Mouse (Mus musculus) C2C12 (cell line): ENCODE measurements around the gene Serpina3i. TPM values are rescaled to one million over a fixed set of nuclear protein-coding genes. Genes with fewer than 3 reads are reported as not detected.

Experiments used
- H3K27me3 ChIP-seq: one replicate; pipeline ENCODE4 v1.6.1; 2011; ENCODE audit not compliant: control insufficient read depth, insufficient read depth, insufficient read length
- H3K36me3 ChIP-seq: one replicate; pipeline ENCODE4 v1.6.1; 2011; ENCODE audit not compliant: control insufficient read depth, insufficient read depth
- H3K4me3 ChIP-seq: one replicate; pipeline ENCODE4 v1.5.1; 2011; ENCODE audit warnings: mild to moderate bottlenecking, control low read depth; ENCODE audit not compliant: poor library complexity, insufficient read depth, severe bottlenecking
- H3K79me2 ChIP-seq: one replicate; pipeline ENCODE4 v1.6.1; 2011; ENCODE audit not compliant: control insufficient read depth, insufficient read depth
- H3K79me3 ChIP-seq: one replicate; pipeline ENCODE4 v1.6.1; 2011; ENCODE audit warnings: low read depth, control low read depth
- H3ac ChIP-seq: one replicate; pipeline ENCODE3; 2011; ENCODE audit warnings: low read depth; ENCODE audit not compliant: control insufficient read depth, insufficient read length
- CEBPB ChIP-seq: IDR thresholded peaks from one replicate; pipeline ENCODE4 v1.6.1; 2011; ENCODE audit warnings: low read depth, mild to moderate bottlenecking, control low read depth, moderate library complexity
- CTCF ChIP-seq: IDR thresholded peaks from one replicate; pipeline ENCODE4 v1.5.1; 2011; ENCODE audit not compliant: control insufficient read depth, insufficient read depth, insufficient read length
- FOSL1 ChIP-seq: IDR thresholded peaks from one replicate; pipeline ENCODE4 v1.8.0; 2011; ENCODE audit warnings: mild to moderate bottlenecking, low read length; ENCODE audit not compliant: poor library complexity, insufficient read depth, severe bottlenecking
- MAX ChIP-seq: IDR thresholded peaks from one replicate; pipeline ENCODE4 v1.6.1; 2011; ENCODE audit warnings: mild to moderate bottlenecking, control low read depth
- MYOD1 ChIP-seq: IDR thresholded peaks from one replicate; pipeline ENCODE4 v1.6.1; 2011; ENCODE audit warnings: low read depth; ENCODE audit not compliant: control insufficient read depth, insufficient read length
- MYOG ChIP-seq: IDR thresholded peaks from one replicate; pipeline ENCODE4 v1.6.1; 2011; ENCODE audit not compliant: control insufficient read depth, insufficient read length; ENCODE audit errors: extremely low read depth
- USF1 ChIP-seq: IDR thresholded peaks from one replicate; pipeline ENCODE4 v1.6.1; 2011; ENCODE audit warnings: low read depth, mild to moderate bottlenecking, control low read depth, moderate library complexity
- long read RNA-seq, 2 experiments: library from polyadenylated mRNA; unstranded; transcript quantifications; one replicate each; pipeline ENCODE4 v2.0.0; 2019 to 2020
- polyA plus RNA-seq: library from polyadenylated mRNA; unstranded; fragments of >200 nt; fragmentation: generic; extraction: Trizol; gene quantifications from one replicate; pipeline ENCODE4 v1.2.1, GENCODE M21; 2012; ENCODE audit warnings: missing spikeins

Serpina3i gene
- polyA plus RNA-seq: not detected
- long read RNA-seq, experiment 1: 0 reads
- long read RNA-seq, experiment 2: 0 reads

- Histone ChIP-seq H3K79me2 (no peaks in the 10 kb centered on the region), H3K27me3 (no peaks in the 10 kb centered on the region), H3K4me3 (no peak within 1 kb of the TSS), H3K79me3 (no peaks in the 10 kb centered on the region), H3K36me3 (no peaks in the 10 kb centered on the region), H3ac (no peak within 1 kb of the TSS)
- no peak for TF ChIP-seq CEBPB
- TF ChIP-seq MYOG: no peak
- no peak for TF ChIP-seq FOSL1
- no peak for TF ChIP-seq MAX
- no peak for TF ChIP-seq MYOD1
These were observed at the start of gene Serpina3i for GRCm38 (mm10) chr12:104262863-104263262. Gene Serpina3i (plus strand): TSS chr12:104263122.

- TF ChIP-seq CEBPB (no peak), FOSL1 (no peak), MYOG (no peak), MYOD1 (no peak), MAX (no peak), USF1 (no peak), CTCF (no peak)
- Histone ChIP-seq H3K79me3 (no peaks in the 10 kb centered on the region), H3K27me3 (no peaks in the 10 kb centered on the region), H3K79me2 (no peaks in the 10 kb centered on the region), H3K4me3 (no peak overlapping the region), H3K36me3 (no peaks in the 10 kb centered on the region), H3ac (no peak overlapping the region)
These were observed 49.1 kb upstream of the Serpina3i start for GRCm38 (mm10) chr12:104213689-104214444.

- no peaks in the 10 kb centered on the region for H3K36me3 ChIP-seq
- H3K79me2 ChIP-seq: no peaks in the 10 kb centered on the region
- no peak within 1 kb of the TSS for H3K4me3 ChIP-seq
- H3K27me3 ChIP-seq: no peaks in the 10 kb centered on the region
- no peak within 1 kb of the TSS for H3ac ChIP-seq
- H3K79me3 ChIP-seq: no peaks in the 10 kb centered on the region
- TF ChIP-seq USF1: no peak
- no peak for TF ChIP-seq MAX
- no peak for TF ChIP-seq MYOG
- no peak for TF ChIP-seq MYOD1
- TF ChIP-seq CEBPB: no peak
- no peak for TF ChIP-seq CTCF
These were observed 48.5 kb upstream of the Serpina3i start, which contains the start of gene Serpina3f for GRCm38 (mm10) chr12:104214445-104214753. Gene Serpina3f (plus strand): TSS chr12:104214544.

- no peaks in the 10 kb centered on the region for H3K27me3 ChIP-seq
These were observed 47.7 kb upstream of the Serpina3i start for GRCm38 (mm10) chr12:104215249-104215648.

GRCm38 (mm10) chr12:104221616-104222015 is 41.3 kb upstream of the Serpina3i start:
- no peak overlapping the region for H3ac ChIP-seq
- no peak overlapping the region for H3K4me3 ChIP-seq
- no peaks in the 10 kb centered on the region for H3K79me3 ChIP-seq
- no peaks in the 10 kb centered on the region for H3K27me3 ChIP-seq
- no peaks in the 10 kb centered on the region for H3K79me2 ChIP-seq
- no peak for TF ChIP-seq USF1
- no peak for TF ChIP-seq FOSL1
- no peak for TF ChIP-seq CTCF
- no peak for TF ChIP-seq MYOG
- no peak for TF ChIP-seq MAX
- TF ChIP-seq CEBPB: no peak
- no peak for TF ChIP-seq MYOD1
- H3K36me3 ChIP-seq: no peaks in the 10 kb centered on the region

More at GRCm38 (mm10) chr12:104215249-104215648, 47.7 kb upstream of the Serpina3i start:
- Histone ChIP-seq H3K79me2 (no peaks in the 10 kb centered on the region), H3K36me3 (no peaks in the 10 kb centered on the region), H3K79me3 (no peaks in the 10 kb centered on the region), H3ac (no peak overlapping the region), H3K4me3 (no peak overlapping the region)
- TF ChIP-seq CEBPB (no peak), MYOG (no peak), MAX (no peak), FOSL1 (no peak), MYOD1 (no peak), USF1 (no peak), CTCF (no peak)

- no peaks in the 10 kb centered on the region for H3K36me3 ChIP-seq
- no peak overlapping the region for H3K4me3 ChIP-seq
- no peaks in the 10 kb centered on the region for H3K79me2 ChIP-seq
- no peak overlapping the region for H3ac ChIP-seq
- no peaks in the 10 kb centered on the region for H3K27me3 ChIP-seq
- no peaks in the 10 kb centered on the region for H3K79me3 ChIP-seq
- no peak for TF ChIP-seq CTCF
- no peak for TF ChIP-seq FOSL1
- no peak for TF ChIP-seq MYOD1
- TF ChIP-seq MAX: no peak
- no peak for TF ChIP-seq USF1
- no peak for TF ChIP-seq CEBPB
- TF ChIP-seq MYOG: no peak
These were observed 39.2 kb upstream of the Serpina3i start for GRCm38 (mm10) chr12:104223690-104224089.
